Mouse (Mus musculus) lung, embryonic 14.5 days (tissue): ENCODE measurements around the gene Dclk1. TPM values are rescaled to one million over a fixed set of nuclear protein-coding genes. Genes with fewer than 3 reads are reported as not detected.
A peak's percentile ranks its signal among the peaks of the same experiment; 100 is the strongest.

Experiments
- ATAC-seq: fragments of 200-750 bp; cut with Nextera tagmentation; 2 replicates; pipeline ENCODE4 v1.8.0; 2017; ENCODE audit warnings: mild to moderate bottlenecking, moderate TSS enrichment, moderate library complexity; ENCODE audit not compliant: insufficient read depth
- DNase-seq: peaks from one replicate; pipeline ENCODE4 v3.0.0-alpha.2; 2015
- H3K27ac ChIP-seq: fragments of 300-500 bp; sonication (generic); 2 replicates; pipeline ENCODE4 v1.5.1; 2014; ENCODE audit warnings: low read depth, mild to moderate bottlenecking, moderate library complexity
- H3K27me3 ChIP-seq: fragments of 300-500 bp; sonication (generic); 2 replicates; pipeline ENCODE4 v1.6.1; 2014; ENCODE audit warnings: low read length, control low read depth; ENCODE audit not compliant: insufficient read depth
- H3K36me3 ChIP-seq: fragments of 300-500 bp; sonication (generic); 2 replicates; pipeline ENCODE4 v1.6.1; 2014; ENCODE audit warnings: control low read depth; ENCODE audit not compliant: insufficient read depth
- H3K4me1 ChIP-seq: fragments of 300-500 bp; sonication (generic); 2 replicates; pipeline ENCODE4 v1.6.1; 2014; ENCODE audit warnings: antibody characterized with exemption, control low read depth; ENCODE audit not compliant: insufficient read depth
- H3K4me2 ChIP-seq: fragments of 300-500 bp; sonication (generic); 2 replicates; pipeline ENCODE4 v1.6.1; 2014; ENCODE audit warnings: mild to moderate bottlenecking
- H3K4me3 ChIP-seq: fragments of 300-500 bp; sonication (generic); 2 replicates; pipeline ENCODE4 v1.5.1; 2014; ENCODE audit warnings: low read depth, low read length
- H3K9ac ChIP-seq: fragments of 300-500 bp; sonication (generic); 2 replicates; pipeline ENCODE4 v1.6.1; 2014
- H3K9me3 ChIP-seq: fragments of 300-500 bp; sonication (generic); 2 replicates; pipeline ENCODE4 v1.6.1; 2016; ENCODE audit warnings: low read depth, low read length, control low read depth
- CTCF ChIP-seq: IDR thresholded peaks from 2 replicates; pipeline ENCODE4 v1.5.1; 2016; ENCODE audit warnings: antibody characterized with exemption, low read depth
- WGBS: fragments of 180-500 bp; shearing (Covaris S2); extraction: QIAGEN DNeasy Blood & Tissue Kit; methylation state at CpG from one replicate; pipeline ENCODE4 v1.1.7; 2014; 5-methylcytosine and 5-hydroxymethylcytosine counted together
- polyA plus RNA-seq: library from polyadenylated mRNA; unstranded; fragments of >200 nt; fragmentation: Nextera tagmentation; extraction: Ambion mirVana; gene quantifications from 2 replicates; pipeline ENCODE4 v1.2.1, GENCODE M21; 2014

Dclk1 gene
- polyA plus RNA-seq, 1 experiment from 2014 or later, result 11.3 TPM

- Histone ChIP-seq H3K27ac (no peak overlapping the region), H3K9me3 (no peaks in the 10 kb centered on the region), H3K4me1 (no peaks in the 10 kb centered on the region), H3K27me3 (no peaks in the 10 kb centered on the region), H3K4me2 (no peak overlapping the region), H3K4me3 (no peak overlapping the region), H3K36me3 (no peaks in the 10 kb centered on the region), H3K9ac (no peak overlapping the region)
- no peak for TF ChIP-seq CTCF
- no peak for ATAC-seq
- WGBS, result 79% methylated on average over 6 of the region's 6 CpGs
- peak; percentile 33 for DNase-seq
Observed at GRCm38 (mm10) chr3:55397752-55398693, 155.9 kb downstream of the Dclk1 start.

- no peak for TF ChIP-seq CTCF
- H3K36me3 ChIP-seq, result no peaks in the 10 kb centered on the region
- H3K9me3 ChIP-seq, result no peaks in the 10 kb centered on the region
- no peak for ATAC-seq
- no peak overlapping the region for H3K4me2 ChIP-seq
- WGBS, result 67% methylated on average over 1 of the region's 1 CpGs
- H3K27me3 ChIP-seq, result no peaks in the 10 kb centered on the region
- no peak for DNase-seq
- H3K4me1 ChIP-seq, result no peaks in the 10 kb centered on the region
- no peak overlapping the region for H3K4me3 ChIP-seq
- H3K9ac ChIP-seq, result no peak overlapping the region
- H3K27ac ChIP-seq, result no peak overlapping the region
Observed at GRCm38 (mm10) chr3:55401236-55401635, 159.1 kb downstream of the Dclk1 start.

- no peaks in the 10 kb centered on the region for H3K9me3 ChIP-seq
- H3K27me3 ChIP-seq, result no peaks in the 10 kb centered on the region
- no peak overlapping the region for H3K9ac ChIP-seq
- TF ChIP-seq CTCF, result no peak
- H3K4me2 ChIP-seq, result no peak overlapping the region
- WGBS, result 90% methylated on average over 7 of the region's 7 CpGs
- ATAC-seq (no peak), DNase-seq (no peak)
- no peak overlapping the region for H3K4me3 ChIP-seq
- H3K4me1 ChIP-seq, result no peaks in the 10 kb centered on the region
- no peak overlapping the region for H3K27ac ChIP-seq
- H3K36me3 ChIP-seq, result no peaks in the 10 kb centered on the region
Observed at GRCm38 (mm10) chr3:55404751-55405150, 162.6 kb downstream of the Dclk1 start.

- TF ChIP-seq CTCF, result no peak
- ATAC-seq (no peak), DNase-seq (no peak)
- Histone ChIP-seq H3K9me3 (no peaks in the 10 kb centered on the region), H3K4me2 (no peak overlapping the region), H3K27me3 (no peaks in the 10 kb centered on the region), H3K9ac (no peak overlapping the region), H3K4me1 (no peaks in the 10 kb centered on the region), H3K4me3 (no peak overlapping the region), H3K36me3 (no peaks in the 10 kb centered on the region), H3K27ac (no peak overlapping the region)
- 76% methylated on average over 7 of the region's 7 CpGs for WGBS
Observed at GRCm38 (mm10) chr3:55406616-55407015, 164.5 kb downstream of the Dclk1 start.

GRCm38 (mm10) chr3:55411547-55411946 lies 169.4 kb downstream of the Dclk1 start:
- TF ChIP-seq CTCF, result peak; percentile 16; the same call in 1 of the 2 replicates
- DNase-seq, result no peak

GRCm38 (mm10) chr3:55415527-55415950 lies 173.4 kb downstream of the Dclk1 start:
- H3K9me3 ChIP-seq, result no peaks in the 10 kb centered on the region
- no peak for TF ChIP-seq CTCF
- H3K27ac ChIP-seq, result no peak overlapping the region
- WGBS, result 35% methylated on average over 14 of the region's 14 CpGs
- H3K4me3 ChIP-seq, result no peak overlapping the region
- 0 out of 2 replicates have a peak overlapping the region, but pooled peaks have one; percentile 20 for H3K4me2 ChIP-seq
- peak; percentile 28 for DNase-seq
- no peak overlapping the region for H3K9ac ChIP-seq
- H3K36me3 ChIP-seq, result no peaks in the 10 kb centered on the region
- no peak for ATAC-seq
- H3K27me3 ChIP-seq, result no peaks in the 10 kb centered on the region
- H3K4me1 ChIP-seq, result peaks cover 6% of the 10 kb centered on the region; the same call in 1 of the 2 replicates

More at GRCm38 (mm10) chr3:55411547-55411946, 169.4 kb downstream of the Dclk1 start:
- no peaks in the 10 kb centered on the region for H3K4me1 ChIP-seq
- H3K27ac ChIP-seq, result no peak overlapping the region
- H3K27me3 ChIP-seq, result no peaks in the 10 kb centered on the region
- no peak overlapping the region for H3K4me3 ChIP-seq
- H3K36me3 ChIP-seq, result no peaks in the 10 kb centered on the region
- ATAC-seq, result no peak
- no peak overlapping the region for H3K9ac ChIP-seq
- H3K9me3 ChIP-seq, result no peaks in the 10 kb centered on the region
- H3K4me2 ChIP-seq, result no peak overlapping the region

GRCm38 (mm10) chr3:55418845-55419244 lies 176.7 kb downstream of the Dclk1 start:
- H3K36me3 ChIP-seq, result no peaks in the 10 kb centered on the region
- no peak overlapping the region for H3K27ac ChIP-seq
- ATAC-seq (no peak), DNase-seq (no peak)
- no peaks in the 10 kb centered on the region for H3K9me3 ChIP-seq
- no peaks in the 10 kb centered on the region for H3K27me3 ChIP-seq
- no peak overlapping the region for H3K9ac ChIP-seq
- H3K4me3 ChIP-seq, result no peak overlapping the region
- H3K4me1 ChIP-seq, result peaks cover 10% of the 10 kb centered on the region; the same call in 1 of the 2 replicates
- 74% methylated on average over 6 of the region's 6 CpGs for WGBS
- no peak overlapping the region for H3K4me2 ChIP-seq
- no peak for TF ChIP-seq CTCF
